Mouse (Mus musculus) ES-CJ7 (cell line): ENCODE measurements around the gene Col4a3bp.

Experiments used
- DNase-seq: peaks from one replicate; pipeline ENCODE4 v3.0.0; 2011; ENCODE audit warnings: low read depth, low spot score

Gene Col4a3bp

DNA sequence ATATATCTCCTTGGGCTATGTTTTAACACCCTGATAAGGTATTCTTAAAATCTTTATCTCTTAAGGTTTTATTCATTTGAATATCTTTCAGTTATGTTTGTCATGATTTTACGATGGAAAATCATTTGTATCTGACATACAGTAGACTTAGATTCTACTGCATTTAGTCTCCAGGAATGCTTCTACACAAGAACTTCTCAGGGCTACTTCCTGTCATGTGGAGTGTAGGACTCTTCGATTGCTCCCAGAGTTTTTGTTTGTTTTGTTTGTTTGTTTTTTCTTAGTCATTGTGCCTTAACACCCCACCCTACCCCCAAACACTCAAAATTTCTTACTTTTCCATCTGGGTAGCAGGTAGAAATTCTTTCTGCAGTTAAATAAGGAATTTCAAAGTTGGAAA, 1.0 kb upstream of the Col4a3bp start:
- no peak for DNase-seq

DNA sequence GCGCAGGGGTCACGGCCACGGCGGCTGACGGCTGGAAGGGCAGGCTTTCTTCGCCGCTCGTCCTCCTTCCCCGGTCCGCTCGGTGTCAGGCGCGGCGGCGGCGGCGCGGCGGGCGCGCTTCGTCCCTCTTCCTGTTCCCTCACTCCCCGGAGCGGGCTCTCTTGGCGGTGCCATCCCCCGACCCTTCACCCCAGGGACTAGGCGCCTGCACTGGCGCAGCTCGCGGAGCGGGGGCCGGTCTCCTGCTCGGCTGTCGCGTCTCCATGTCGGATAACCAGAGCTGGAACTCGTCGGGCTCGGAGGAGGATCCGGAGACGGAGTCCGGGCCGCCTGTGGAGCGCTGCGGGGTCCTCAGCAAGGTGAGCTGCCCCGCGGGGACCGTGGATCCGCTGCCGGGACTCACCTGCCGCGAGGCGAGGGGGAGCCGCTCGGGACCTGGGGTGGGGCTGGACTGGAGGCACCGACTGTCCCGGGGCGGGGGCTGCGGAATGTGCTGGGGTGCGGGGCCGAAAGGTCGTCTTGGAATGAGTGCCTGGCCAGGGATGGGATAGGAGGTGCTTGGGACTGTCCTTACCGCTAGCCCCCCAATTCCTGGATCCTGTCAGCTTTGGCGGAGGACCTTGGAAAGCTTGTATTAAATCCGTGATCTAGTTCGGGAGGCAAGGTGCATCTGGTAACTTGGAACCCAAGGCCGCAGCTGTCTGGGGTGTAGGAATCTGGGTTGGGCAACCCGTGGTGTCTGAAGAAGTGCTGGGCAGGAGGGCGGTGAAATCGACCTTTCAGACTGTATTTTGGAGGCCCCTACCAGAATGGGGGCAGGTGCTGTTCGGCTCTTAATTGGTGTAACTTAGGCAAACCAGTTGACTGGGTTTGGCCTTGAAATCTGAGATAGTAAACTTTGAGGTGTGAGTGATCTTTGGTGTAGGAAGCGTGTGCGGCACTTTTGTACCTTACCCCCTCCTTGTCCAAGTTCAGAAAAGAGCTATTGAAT, 778 bp downstream of the Col4a3bp start:
- peak; percentile 51 for DNase-seq

DNA sequence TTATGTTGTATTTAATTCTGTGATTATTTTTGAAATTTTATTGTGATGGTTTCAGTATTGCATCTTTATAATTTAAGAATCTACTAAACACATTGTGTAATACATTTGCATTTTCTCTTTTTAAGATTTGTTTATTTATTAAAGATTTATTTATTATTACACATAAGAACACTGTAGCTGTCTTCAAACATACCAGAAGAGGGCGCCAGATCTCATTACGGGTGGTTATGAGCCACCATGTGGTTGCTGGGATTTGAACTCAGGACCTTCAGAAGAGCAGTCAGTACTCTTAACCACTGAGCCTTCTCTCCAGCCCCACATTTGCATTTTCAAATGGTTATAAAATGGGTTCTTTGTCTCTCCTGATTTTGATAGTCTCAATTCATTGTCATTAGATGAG, 2.1 kb downstream of the Col4a3bp start:
- DNase-seq = peak; percentile 38

DNA sequence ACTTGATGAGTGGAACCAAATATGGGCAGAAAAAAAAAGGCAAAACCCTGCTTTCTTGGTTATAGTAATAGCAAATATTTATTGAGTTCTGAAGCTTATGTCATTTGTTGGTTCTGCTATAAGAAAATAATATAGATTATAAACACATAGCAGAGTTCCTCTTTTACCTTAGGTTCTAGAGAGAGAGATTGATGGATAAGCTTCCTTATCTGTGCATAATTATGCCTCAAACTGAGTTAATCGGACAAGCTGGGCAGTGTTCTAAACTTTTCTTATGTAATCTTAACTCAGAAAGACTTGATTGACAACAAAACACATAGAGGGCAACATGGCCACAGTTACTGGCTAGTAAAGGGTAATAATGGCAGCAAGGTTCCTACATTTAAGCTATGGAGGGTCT, 4.8 kb downstream of the Col4a3bp start:
- DNase-seq = no peak

DNA sequence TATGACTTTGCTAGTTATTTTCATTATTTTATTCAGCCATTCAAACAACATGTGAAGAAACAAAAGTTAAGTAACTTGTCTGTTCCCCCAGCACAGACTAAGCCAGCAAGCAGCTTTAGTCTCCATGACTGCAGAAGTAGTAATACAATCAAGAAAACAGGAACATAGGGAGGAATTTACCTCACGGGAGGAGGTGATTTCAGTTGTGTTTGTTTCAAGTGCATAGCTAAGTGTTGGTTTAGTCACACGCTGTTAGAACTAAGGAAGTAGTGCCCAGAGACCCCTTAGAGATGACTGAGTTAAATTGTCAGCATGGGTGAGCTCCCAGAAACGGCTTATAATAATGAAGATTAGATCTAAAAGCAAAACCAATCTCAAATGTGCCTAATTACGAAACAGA, 5.5 kb downstream of the Col4a3bp start:
- no peak for DNase-seq

DNA sequence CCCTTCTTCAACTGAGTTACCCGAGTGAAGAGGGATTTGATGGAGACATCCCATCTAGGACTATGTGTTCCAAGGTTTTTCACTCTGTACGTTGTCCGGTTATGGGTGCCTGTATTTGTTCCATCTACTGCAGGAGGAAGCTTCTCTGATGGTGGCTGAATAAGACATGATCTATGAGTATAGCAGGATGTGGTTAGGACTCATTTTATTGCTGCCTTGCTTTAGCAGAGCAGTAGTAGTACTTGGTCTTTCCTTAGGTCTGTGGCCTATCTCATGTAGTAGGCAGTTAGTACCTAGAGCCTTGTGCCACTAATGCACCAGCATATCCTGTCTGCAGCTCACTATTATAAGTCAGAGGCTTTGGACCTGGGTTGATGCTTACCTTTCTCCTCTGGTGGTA, 12.7 kb downstream of the Col4a3bp start:
- no peak for DNase-seq

DNA sequence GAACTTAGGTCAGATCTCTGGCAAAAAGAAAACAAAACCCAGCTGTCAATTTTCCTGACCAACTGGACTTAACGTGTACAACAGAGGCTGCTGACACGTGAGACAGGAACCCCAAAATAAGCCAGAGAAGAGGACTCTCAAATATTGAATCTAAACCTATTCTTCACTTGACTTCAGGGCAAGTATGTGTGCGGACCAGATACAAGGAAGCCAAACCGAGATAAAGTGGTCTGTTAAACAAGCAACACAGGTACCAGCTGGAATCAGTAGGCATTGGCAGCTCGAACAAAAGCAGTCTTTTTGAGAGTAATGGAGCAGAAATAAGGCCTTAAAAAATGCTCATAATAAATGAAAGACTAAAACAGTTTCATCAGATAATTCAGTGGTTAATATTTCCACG, 25.6 kb downstream of the Col4a3bp start:
- no peak for DNase-seq

DNA sequence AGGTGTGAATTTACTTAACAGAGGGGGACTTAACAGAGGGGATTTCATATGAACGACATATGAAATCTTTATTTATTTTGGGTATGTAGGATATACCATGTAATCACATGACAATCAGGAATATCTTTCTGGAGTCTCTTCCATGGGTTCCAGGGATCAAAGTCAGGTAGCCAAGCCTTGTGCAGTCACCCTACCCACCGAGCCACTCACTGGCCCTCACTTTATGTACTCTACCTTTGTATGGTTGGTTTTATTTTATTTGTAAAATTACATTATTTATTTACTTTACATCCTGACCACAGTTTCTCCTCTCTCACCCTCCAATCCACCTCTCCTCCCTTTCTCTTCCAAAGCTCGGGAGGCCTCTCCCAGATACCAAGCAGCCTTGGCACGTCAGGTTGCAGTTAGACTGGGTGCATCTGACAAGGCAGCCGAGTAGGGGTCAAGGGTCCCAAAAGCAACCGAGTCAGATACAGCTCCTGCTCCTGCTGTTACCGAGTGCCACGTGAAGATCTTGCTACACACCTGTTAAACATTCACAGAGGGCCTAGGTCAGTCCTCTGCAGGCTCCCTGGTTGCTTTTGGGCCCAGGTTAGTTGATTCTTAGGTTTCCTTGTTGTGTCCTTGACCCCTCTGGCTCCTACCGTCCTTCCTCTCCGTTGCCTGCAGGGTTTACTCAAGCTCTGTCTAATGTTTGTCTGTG, 28.0 kb downstream of the Col4a3bp start:
- no peak for DNase-seq

DNA sequence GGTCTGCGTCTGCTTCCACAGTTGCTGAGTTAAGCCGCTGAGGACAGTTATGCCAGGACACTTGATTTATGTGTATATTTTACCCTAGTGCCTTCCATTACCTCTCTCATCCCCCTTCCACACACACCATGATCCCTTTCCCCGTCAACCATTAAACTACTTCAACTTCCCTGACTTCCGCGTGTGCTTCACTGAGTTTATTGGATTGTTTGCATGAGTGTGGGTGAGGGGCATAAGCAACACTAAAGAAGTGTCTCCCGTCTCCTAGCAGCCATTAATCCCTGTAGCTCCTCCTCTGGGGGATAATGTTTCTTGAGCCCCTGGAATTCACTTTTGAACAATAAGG, 28.6 kb downstream of the Col4a3bp start:
- DNase-seq = no peak

DNA sequence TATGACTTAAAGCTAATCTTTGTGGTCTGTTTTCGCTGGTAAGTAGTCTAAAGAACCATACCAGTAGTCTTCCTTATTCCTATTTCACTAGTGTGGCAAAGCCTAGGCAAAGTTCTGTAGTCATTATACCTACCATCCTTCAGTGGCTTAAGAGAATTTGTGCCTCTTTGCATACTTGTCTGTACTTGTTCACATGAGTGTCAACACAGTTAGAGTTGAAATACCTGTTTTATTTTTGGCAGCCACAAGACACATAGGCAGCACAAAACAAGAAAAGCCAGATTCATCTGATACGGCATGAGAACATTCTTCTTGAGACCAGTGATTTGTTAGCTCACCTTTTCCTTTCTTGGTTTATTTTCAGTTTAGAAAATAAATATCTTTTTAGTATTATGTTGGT, 31.8 kb downstream of the Col4a3bp start:
- DNase-seq = no peak

DNA sequence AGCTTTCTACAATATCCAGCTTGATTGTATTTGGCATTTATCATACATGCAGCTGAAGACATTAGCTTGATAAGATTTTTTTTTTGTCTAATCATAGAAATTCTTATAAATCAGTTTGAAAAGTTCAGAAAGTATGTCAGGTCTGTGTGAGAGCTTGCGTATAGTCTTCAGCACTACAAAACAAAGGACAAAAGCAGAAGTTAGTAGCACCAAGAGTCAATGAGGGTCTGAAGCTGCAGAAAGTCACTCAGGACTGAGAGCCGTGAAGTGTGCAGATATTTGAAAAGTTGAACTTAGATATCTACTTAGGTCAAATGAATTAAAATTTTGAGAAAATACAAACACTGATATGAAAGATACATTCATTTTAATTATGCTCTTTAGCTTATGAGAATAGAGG, 36.7 kb downstream of the Col4a3bp start:
- no peak for DNase-seq

DNA sequence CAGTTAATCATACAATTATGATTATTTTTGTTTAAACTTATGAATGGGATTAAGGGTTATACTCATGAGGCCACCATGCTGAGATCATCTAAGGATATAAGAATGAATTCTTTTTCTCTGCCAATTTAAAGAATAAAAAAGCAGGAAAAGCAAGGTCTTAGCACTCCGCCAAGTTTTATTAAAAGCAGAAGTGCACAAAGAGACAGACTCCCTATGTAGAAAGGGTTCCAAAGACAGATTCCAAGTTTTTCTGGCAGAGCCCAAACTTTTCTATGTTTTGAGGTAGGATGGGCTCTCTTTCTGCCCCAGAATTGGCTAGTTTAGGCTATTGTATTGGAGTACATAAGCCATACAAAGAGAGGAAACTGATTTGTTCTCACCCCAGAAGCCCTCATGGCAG, 37.6 kb downstream of the Col4a3bp start:
- DNase-seq = no peak

DNA sequence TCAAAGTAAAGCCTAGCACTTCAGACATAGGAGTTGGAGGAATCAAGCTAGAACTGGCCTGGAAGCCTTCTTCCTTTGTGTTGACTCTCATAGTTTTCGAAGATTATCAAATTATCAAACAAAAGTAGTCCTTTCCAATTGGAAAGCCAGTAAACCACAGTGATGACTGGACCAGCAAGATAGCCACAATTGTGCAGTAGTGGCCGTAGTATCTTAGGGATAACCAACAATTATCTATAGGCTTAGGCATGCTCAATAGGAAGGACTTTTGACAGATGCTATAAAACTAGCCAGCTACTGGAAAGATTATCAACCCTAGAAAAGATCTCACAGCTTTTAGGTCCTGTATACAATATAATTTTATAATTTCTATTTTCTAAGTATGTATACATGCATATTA, 41.8 kb downstream of the Col4a3bp start:
- no peak for DNase-seq

DNA sequence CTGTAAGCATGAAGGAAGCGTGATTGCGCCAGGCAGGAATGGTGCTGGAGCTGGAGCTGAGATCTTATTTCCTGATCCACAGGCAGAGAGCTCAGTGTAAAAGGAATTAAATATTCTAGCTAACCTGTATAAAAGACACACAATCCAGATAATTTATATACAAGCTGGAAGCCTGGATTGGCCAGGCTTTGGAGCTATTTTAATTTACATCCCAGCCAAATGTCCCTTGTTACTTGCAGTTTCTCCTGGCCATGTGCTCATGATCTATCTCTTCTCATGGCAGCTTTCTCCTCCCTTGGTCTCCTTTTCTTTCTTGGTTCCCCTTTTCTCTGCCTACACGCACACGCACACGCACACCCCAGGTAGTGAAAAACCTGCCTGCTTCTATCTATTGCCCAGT, 44.1 kb downstream of the Col4a3bp start:
- DNase-seq = no peak

DNA sequence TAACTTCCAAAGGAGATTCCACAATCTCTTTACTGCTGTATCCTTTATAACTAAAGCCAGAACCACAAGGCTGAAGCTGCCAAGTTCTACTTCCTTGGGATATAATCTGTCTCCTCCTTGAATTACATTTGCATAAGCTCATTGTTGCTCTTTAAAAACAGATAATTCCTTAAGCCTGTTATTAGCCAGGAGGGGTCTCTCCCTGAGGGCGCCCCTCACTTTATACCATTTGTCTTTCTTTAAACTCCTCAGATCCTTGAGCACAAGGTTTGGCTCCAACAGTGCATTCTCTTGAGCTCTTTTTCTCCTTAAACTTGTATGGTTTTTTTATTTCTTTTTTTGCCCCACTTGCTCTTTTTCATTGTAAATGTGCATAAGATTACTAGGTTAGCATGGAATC, 46.2 kb downstream of the Col4a3bp start:
- DNase-seq = no peak

DNA sequence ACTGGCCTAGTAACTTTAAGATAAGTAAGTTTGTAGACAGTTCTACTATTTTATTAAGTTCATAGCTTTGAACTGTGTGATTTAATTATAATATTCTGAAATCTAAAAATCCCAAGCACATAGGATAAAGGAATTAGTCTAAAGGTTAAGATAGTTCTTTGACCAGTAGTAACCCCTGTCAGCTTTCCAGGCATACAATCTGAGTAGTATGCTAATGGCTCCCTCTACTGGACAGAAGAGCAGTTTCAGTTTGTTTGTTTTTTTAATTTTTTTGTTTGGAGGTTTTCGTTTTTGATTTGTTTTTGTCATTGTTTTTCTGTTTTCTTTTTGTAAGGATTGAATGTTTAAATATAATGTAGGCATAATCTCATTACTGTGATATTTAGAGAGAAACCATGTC, 51.2 kb downstream of the Col4a3bp start:
- DNase-seq = peak; percentile 34

DNA sequence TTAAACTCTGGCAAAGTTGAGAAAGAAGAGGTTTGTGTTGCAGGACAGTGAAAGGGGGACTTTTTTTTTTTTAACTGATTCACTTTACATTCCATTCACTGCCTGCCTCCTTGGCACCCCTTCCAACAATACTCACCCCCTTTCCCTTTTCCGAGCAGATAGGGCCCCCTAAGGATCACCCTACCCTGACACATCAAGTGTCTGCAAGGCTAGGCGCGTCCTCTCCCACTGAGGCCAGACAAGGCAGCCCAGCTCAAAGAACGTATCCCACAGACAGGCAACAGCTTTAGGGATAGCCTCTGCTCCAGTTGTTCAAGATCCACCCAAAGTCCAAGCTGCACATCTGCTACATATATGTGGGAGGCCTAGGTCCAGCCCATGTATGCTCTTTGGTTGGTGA, 51.7 kb downstream of the Col4a3bp start:
- DNase-seq = no peak

DNA sequence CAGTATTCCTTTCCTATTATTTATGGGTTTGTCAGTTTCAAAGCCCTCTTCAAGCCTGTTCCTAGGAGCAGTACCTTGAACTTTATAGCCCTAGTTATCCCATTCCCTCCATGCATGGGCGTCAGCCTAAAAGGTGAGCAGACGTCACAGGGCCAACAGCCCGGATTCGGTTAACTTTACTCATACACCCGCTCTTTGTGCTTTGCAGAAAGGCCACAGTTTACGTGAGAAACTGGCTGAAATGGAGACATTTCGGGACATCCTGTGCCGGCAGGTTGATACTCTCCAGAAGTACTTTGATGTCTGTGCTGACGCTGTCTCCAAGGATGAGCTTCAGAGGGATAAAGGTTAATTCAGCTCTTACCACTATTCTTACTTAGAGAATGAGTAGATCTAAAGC, 56.8 kb downstream of the Col4a3bp start:
- DNase-seq = no peak

DNA sequence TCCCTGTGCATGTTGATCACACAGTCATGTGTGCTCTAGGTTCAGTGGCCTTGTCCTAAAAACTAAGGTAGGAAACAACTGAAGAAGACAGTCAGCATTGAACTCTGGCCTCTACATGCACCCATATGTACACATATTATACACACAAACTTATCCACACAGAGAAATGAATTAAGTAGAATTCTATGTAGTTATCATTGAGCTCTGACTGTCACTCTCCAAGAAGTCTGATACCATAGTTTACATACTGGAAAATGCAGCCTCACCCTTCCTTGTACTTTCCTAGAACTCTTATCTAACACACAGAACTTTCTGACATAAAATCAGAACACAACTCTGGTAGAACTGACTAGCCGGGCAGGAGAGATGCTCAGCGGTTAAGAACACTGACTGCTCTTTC, 61.8 kb downstream of the Col4a3bp start:
- no peak for DNase-seq

DNA sequence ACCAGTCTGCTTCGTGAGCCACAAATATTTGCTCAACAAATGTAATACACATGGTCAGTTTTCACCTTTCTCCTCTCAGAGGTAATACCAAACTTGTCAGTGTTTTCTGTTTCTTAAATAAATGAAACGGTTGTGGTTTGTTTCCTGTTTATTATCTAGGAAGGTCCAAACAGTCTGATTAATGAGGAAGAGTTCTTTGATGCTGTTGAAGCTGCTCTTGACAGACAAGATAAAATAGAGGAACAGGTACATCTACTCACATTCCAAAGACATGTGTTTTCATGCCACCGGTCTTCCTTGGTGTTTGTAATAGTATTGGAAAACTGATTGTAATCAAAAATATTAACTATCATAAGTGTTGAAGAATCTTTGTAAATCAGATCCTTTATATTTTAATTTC, 72.2 kb downstream of the Col4a3bp start:
- DNase-seq = no peak

DNA sequence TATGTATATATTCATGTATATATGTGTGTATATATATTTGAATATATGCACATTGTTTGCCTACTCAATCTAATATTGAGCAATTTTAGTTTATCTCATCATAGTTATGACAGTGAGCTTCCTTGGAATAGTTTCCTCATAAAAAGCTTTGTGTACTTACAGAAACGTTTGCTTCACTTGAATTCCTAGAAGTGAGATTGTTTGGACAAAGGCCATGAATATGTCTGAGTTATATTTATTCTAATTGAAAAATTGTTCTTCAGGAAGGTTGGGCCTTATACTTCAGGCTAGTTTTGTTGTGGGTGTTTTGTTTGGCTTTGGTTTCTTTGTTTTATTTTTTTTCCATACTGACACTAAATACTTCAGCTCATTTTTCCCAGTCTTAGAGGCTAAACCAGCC, 78.5 kb downstream of the Col4a3bp start:
- DNase-seq = no peak

DNA sequence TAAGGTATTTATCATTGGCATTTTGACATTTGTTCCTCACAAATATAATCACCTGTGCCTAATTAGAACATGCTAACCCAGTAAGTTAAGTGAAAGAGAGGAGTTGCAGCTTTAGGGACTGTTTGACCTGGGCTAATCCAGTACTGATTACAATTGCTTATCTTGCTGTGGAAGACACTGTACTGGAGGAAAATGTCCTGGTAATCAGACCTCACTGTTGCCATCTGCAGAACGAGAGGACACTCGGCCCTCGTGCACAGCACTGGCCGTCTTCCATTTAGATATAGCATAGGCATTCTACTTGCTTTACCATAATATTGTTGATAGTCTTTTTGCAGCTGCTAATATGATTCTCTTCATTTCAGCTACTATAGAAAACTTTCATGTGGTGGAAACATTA, 88.0 kb downstream of the Col4a3bp start:
- DNase-seq = no peak

DNA sequence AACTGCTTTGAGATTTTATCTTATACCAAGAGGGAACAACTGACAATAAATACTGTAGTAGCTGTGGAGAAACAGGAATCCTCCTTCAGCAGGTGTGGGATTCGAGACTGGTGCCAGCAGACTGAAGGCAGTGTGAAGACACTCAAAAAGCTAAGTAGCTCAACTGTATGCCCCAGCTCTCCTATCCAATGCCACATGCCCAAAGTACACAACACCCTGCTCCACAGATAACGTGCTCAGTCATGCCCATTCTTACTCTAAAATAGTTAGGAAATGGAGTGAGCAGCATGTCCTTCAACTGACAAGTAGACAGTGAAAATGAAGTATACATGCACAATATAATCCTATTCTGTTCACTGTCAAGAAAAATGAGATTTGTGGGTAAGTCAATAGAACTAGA, 101.8 kb downstream of the Col4a3bp start:
- DNase-seq = no peak
